Mouse (Mus musculus) myocyte (in vitro differentiated cells): ENCODE results near the gene Mgat4a.

Experiments
- CEBPB ChIP-seq: IDR thresholded peaks from 2 replicates; pipeline ENCODE4 v1.6.1; 2011; ENCODE audit warnings: mild to moderate bottlenecking, moderate library complexity; ENCODE audit not compliant: poor library complexity, insufficient read depth, severe bottlenecking
- E2F4 ChIP-seq: IDR thresholded peaks from one replicate; pipeline ENCODE4 v1.6.1; 2011; ENCODE audit warnings: mild to moderate bottlenecking, control low read depth, moderate library complexity; ENCODE audit not compliant: insufficient read depth
- POLR2A ChIP-seq: IDR thresholded peaks from one replicate; pipeline ENCODE4 v1.6.1; 2011; ENCODE audit warnings: low read depth, mild to moderate bottlenecking, control low read depth, moderate library complexity; ENCODE audit not compliant: insufficient read length
- POLR2AphosphoS2 ChIP-seq: IDR thresholded peaks from one replicate; pipeline ENCODE4 v1.6.1; 2011; ENCODE audit warnings: low read depth, control low read depth; ENCODE audit not compliant: insufficient read length
- TCF3 ChIP-seq: IDR thresholded peaks from one replicate; pipeline ENCODE4 v1.6.1; 2011; ENCODE audit warnings: low read depth, control low read depth; ENCODE audit not compliant: insufficient read length

GRCm38 (mm10) chr1:37430297-37430840 lies 110.4 kb downstream of the Mgat4a start:
- TF ChIP-seq POLR2AphosphoS2 (no peak), TCF3 (no peak), POLR2A (no peak), CEBPB (no peak), E2F4 (no peak)
